Mouse (Mus musculus): Measurements from ENCODE around the gene Gnb1l. TPM values are rescaled to one million over a fixed set of nuclear protein-coding genes. Genes with fewer than 3 reads are reported as not detected.

Gene Gnb1l
- total RNA-seq, 1 experiment from 2014 or later = 5.0 TPM

- ATAC-seq (replicated peaks; ENCODE audit: low read depth, poor library complexity, severe bottlenecking) = 0 out of 2 replicates have a peak, but pooled peaks have one; percentile 43
These were observed 17.5 kb upstream of the Gnb1l start for GRCm38 (mm10) chr16:18480933-18481485.

DNA sequence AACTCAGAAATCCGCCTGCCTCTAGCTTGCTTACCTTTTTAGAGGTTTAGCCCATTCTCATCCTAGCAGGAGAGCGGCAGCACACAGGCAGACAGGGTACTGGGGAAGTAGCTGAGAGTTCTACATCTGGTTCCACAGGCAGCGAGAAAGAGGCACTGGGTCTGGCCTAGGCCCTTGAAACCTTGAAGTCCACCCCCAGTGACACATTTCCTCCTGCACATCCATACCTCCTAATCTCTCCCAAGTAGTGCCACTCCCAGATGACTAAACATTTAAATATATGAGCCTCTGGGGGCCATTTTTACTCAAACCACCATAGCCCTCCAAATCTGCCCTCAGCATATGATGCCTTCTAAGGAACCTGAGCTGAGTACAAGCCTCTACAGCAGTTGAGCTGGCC, 16.1 kb upstream of the Gnb1l start:
- no peak for ATAC-seq (replicated peaks; ENCODE audit: low read depth, poor library complexity, severe bottlenecking)

GRCm38 (mm10) chr16:18483839-18484238, 14.7 kb upstream of the Gnb1l start:
- no peak for ATAC-seq (replicated peaks; ENCODE audit: low read depth, poor library complexity, severe bottlenecking)

GRCm38 (mm10) chr16:18484386-18484785, 14.1 kb upstream of the Gnb1l start:
- ATAC-seq (replicated peaks; ENCODE audit: low read depth, poor library complexity, severe bottlenecking) = no peak

DNA sequence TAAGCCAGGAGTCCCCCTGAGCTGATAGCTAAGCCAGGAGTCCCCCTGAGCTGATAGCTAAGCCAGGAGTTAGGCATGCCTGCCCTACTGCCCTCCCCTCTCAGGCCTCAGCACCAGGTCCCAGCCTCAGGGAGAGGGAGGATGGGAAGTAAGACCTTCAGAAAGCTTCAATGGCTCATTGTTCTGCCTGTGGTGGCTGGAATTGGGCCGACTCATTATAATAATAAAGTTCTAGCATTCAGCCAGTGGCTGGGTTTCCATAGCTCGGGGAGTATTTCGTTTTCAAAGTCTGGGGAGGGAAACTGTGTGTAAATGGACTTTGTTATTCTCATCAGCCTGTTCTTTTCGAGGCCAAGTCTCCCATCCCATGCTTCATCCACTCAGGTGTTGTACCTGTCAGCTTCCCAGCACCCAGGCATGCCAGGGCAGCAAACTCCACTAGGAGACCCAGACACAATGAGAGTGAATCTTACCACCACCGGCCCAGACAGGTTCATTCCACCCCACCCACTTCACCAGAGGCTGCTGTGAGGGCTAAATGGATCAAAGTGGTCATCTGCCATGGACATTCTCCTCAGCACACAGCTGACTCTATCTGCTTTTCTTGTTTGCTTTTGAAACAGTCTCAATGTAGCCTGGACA, 13.6 kb upstream of the Gnb1l start:
- ATAC-seq (replicated peaks; ENCODE audit: low read depth, poor library complexity, severe bottlenecking) = no peak

GRCm38 (mm10) chr16:18486126-18486525, 12.4 kb upstream of the Gnb1l start:
- ATAC-seq (replicated peaks; ENCODE audit: low read depth, poor library complexity, severe bottlenecking) = no peak

GRCm38 (mm10) chr16:18490281-18490680, 8.2 kb upstream of the Gnb1l start:
- ATAC-seq (replicated peaks; ENCODE audit: low read depth, poor library complexity, severe bottlenecking) = no peak

GRCm38 (mm10) chr16:18490894-18491293, 7.6 kb upstream of the Gnb1l start:
- ATAC-seq (replicated peaks; ENCODE audit: low read depth, poor library complexity, severe bottlenecking) = 0 out of 2 replicates have a peak, but pooled peaks have one; percentile 42

DNA sequence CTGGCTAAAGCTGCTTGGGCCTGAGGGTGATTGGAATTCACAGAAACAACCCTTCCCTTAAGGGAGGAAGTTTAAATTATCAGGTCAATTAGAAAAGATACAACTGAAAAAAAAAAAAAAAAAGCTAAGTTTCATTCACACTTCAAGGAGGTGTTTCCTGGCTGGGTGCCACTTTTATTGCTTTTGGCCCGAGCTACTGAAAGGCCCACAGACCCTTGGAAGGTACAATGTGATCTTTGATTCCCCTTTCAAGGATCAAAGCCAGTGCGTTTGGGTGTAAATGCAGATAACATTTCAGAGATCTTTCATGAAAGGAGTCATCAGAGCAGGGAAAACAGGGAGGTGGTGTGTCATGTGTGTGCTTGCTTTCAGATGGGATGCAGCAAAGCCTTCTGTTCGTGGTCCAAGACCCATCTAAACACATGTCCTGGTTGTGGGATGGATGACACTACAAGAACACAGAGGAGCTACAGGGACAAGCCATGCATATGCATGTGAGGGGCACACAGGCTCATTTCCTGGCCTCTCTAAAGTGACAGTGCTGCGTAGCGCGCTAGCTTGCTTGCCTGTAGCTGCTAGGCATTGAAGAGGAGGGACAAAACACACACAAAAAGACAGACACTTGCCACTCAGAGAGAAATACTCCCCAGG, 523 bp upstream of the Gnb1l start:
- ATAC-seq (replicated peaks; ENCODE audit: low read depth, poor library complexity, severe bottlenecking) = peak; percentile 47

- peak; percentile 12; the same call in 1 of the 2 replicates for ATAC-seq (replicated peaks; ENCODE audit: low read depth, poor library complexity, severe bottlenecking)
These were observed 483 bp downstream of the Gnb1l start for GRCm38 (mm10) chr16:18498996-18499395.

GRCm38 (mm10) chr16:18501531-18501930, 3.0 kb downstream of the Gnb1l start:
- ATAC-seq (replicated peaks; ENCODE audit: low read depth, poor library complexity, severe bottlenecking) = no peak

GRCm38 (mm10) chr16:18503566-18504342, 5.2 kb downstream of the Gnb1l start:
- no peak for ATAC-seq (replicated peaks; ENCODE audit: low read depth, poor library complexity, severe bottlenecking)

- ATAC-seq (replicated peaks; ENCODE audit: low read depth, poor library complexity, severe bottlenecking) = no peak
These were observed 8.1 kb downstream of the Gnb1l start for GRCm38 (mm10) chr16:18506524-18507199.

DNA sequence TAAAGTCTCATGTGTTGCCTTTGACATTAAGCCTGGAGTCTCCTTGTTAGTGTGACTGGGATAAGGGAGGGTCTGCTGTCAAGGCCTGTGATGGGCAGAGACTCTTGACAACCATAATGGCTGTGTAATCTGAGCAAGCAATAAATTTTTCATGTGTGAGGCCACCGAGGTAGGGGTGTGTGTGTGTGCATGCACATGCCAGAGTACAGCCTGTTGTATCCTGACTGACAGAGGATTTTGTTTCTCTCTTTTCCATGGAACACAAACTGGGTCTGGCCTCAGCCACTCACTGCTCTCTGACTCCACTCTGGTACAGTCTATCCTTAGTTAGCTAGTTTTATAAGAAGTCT, 8.7 kb downstream of the Gnb1l start:
- ATAC-seq (replicated peaks; ENCODE audit: low read depth, poor library complexity, severe bottlenecking) = no peak

GRCm38 (mm10) chr16:18511741-18512140, 13.2 kb downstream of the Gnb1l start:
- ATAC-seq (replicated peaks; ENCODE audit: low read depth, poor library complexity, severe bottlenecking) = no peak

DNA sequence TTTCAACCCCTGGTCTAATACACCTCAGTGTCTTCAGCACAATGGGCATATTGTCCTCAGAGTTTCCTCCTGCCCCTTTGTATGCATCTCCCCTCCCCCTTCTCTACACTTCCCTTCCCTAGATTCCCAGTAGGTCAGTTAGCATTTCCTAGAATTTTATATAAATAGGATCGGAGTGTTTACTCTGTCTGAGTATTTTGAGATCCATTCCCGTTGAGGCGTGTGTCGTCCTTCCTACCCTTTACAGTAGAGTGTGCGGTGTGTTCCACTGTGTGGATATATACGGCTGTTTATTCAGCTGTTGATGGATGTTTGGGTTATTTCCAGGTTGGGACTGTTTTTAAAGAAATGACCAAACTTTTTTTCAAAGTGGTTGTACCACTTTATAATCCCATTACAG, 15.0 kb downstream of the Gnb1l start:
- no peak for ATAC-seq (replicated peaks; ENCODE audit: low read depth, poor library complexity, severe bottlenecking)

DNA sequence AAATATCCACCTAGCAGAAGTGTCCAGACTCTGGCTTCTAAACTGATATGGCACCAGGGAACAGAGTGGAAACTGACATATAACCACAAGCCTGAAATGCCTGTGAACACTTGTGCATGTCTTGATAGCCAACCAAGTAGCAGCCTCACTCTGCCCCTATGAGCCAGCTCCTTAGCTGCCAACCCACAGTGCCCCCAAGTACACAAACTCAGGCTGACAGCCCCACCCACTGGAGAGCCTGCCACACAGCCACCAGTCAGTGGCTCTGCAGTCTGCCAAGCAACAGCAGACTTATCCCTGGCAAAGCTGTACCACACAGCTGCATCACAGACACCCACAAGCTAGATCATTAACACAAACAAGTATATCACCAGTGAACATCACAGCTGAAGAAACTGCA, 19.6 kb downstream of the Gnb1l start:
- peak; percentile 83 for ATAC-seq (replicated peaks; ENCODE audit: low read depth, poor library complexity, severe bottlenecking)

DNA sequence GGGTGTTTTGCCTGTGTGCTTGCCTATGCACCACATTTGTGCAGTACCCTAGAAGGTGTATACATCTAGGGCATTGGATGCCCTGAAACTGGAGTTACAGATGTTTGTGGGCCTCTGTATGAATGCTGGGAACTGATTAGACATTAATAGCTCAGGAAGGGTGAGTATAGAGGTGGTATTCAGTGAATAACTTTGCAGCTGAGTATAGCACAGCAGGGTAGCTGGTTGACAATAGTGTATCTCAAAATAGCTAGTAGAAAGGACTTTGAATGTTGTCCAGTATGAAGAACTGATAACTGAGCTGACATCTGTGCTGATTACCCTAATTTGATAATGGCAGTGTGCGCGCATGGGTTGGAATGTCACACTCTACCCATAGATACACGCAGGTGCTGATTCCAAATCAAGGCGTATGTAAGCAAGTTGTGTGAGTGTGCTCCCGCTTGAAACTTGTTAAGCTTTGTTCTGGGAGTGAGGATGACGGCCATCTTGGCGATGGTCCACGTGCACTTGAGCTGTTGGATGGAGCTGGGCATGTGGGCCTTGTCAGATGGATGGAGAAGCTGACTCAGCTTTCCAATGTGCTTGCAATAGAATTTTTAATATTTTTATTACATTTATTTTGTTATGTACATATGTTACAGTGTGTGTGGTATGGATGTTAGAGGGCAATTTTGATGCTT, 25.2 kb downstream of the Gnb1l start:
- no peak for ATAC-seq (replicated peaks; ENCODE audit: low read depth, poor library complexity, severe bottlenecking)

GRCm38 (mm10) chr16:18528656-18529055, 30.1 kb downstream of the Gnb1l start:
- ATAC-seq (replicated peaks; ENCODE audit: low read depth, poor library complexity, severe bottlenecking) = no peak

DNA sequence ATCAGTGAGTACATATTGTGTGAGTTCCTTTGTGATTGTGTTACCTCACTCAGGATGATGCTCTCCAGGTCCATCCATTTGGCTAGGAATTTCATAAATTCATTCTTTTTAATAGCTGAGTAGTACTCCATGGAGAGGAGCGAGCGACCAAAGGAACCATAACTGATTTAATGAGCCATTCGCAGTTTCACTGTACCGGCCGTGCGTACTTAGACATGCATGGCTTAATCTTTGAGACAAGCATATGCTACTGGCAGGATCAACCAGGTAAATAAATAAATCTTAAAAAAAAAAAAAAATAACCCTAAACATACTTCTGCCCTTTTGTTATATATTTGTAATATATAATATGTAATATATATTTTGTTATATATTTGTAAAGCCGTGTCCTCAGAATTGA, 34.5 kb downstream of the Gnb1l start:
- ATAC-seq (replicated peaks; ENCODE audit: low read depth, poor library complexity, severe bottlenecking) = peak; percentile 100
